Mouse (Mus musculus) MEL (cell line): ENCODE measurements at regions not wholly inside any gene's neighbourhood (a gene's known extent, or its start where the extent isn't known, plus 50 kb on each side); places are given as distances from the start of the nearest gene placed in this dataset.

Experiments used
- DNase-seq: peaks from one replicate; pipeline ENCODE4 v3.0.0; 2011; ENCODE audit warnings: low read depth, low spot score
- H3K27ac ChIP-seq: 2 replicates; pipeline ENCODE4 v1.5.1; 2012; ENCODE audit warnings: low read depth, mild to moderate bottlenecking, control low read depth, low read length, moderate library complexity; ENCODE audit not compliant: control insufficient read depth
- H3K27me3 ChIP-seq, 2 experiments: fragments of 150-350 bp in 1 of 2; sonication (generic) in 1 of 2; 2 replicates each; pipeline ENCODE4 v1.6.1; 2012; ENCODE audit warnings: low read length in 2 of 2, mild to moderate bottlenecking in 2 of 2, improper control_type of control experiment in 1 of 2, moderate library complexity in 1 of 2; ENCODE audit not compliant: insufficient read depth in 2 of 2, control insufficient read depth in 1 of 2
- H3K36me3 ChIP-seq, 2 experiments: 2 replicates each; pipeline ENCODE4 v1.6.1; 2012 to 2014; ENCODE audit warnings: low read length in 2 of 2, improper control_type of control experiment in 1 of 2, inconsistent platforms in 1 of 2, mild to moderate bottlenecking in 1 of 2; ENCODE audit not compliant: insufficient read depth in 2 of 2, control insufficient read depth in 1 of 2
- H3K4me1 ChIP-seq, 2 experiments: fragments of 150-350 bp in 1 of 2; sonication (generic) in 1 of 2; 2 replicates each; pipeline ENCODE4 v1.6.1; 2012; ENCODE audit warnings: low read length in 2 of 2, improper control_type of control experiment in 1 of 2, mild to moderate bottlenecking in 1 of 2; ENCODE audit not compliant: insufficient read depth in 2 of 2, control insufficient read depth in 1 of 2
- H3K4me3 ChIP-seq, 2 experiments: fragments of 150-350 bp in 1 of 2; sonication (generic) in 1 of 2; 2 replicates each; pipeline ENCODE4 v1.5.1; 2012; ENCODE audit warnings: low read depth in 2 of 2, low read length in 2 of 2, mild to moderate bottlenecking in 2 of 2, moderate library complexity in 2 of 2, control low read depth in 1 of 2, improper control_type of control experiment in 1 of 2; ENCODE audit not compliant: control insufficient read depth in 1 of 2, insufficient read depth in 1 of 2
- H3K79me2 ChIP-seq: 2 replicates; pipeline ENCODE4 v1.6.1; 2012; ENCODE audit warnings: mild to moderate bottlenecking, low read length, moderate library complexity; ENCODE audit not compliant: control insufficient read depth, poor library complexity, insufficient read depth
- H3K9ac ChIP-seq: 2 replicates; pipeline ENCODE4 v1.6.1; 2012; ENCODE audit warnings: low read depth, mild to moderate bottlenecking, control low read depth, low read length, moderate library complexity; ENCODE audit not compliant: control insufficient read depth, poor library complexity, severe bottlenecking
- H3K9me3 ChIP-seq: fragments of 150-350 bp; sonication (generic); replicated peaks from 2 replicates; pipeline ENCODE4 v1.6.1; 2012; ENCODE audit warnings: mild to moderate bottlenecking, low read length, improper control_type of control experiment, moderate library complexity; ENCODE audit not compliant: insufficient read depth
- BHLHE40 ChIP-seq: IDR thresholded peaks from 2 replicates; pipeline ENCODE4 v1.6.1; 2012; ENCODE audit warnings: low read depth, mild to moderate bottlenecking, inconsistent platforms, low read length, improper control_type of control experiment, borderline replicate concordance
- CHD1 ChIP-seq: IDR thresholded peaks from 2 replicates; pipeline ENCODE4 v1.6.1; 2012; ENCODE audit warnings: low read depth, mild to moderate bottlenecking, inconsistent platforms, low read length, improper control_type of control experiment
- CHD2 ChIP-seq: IDR thresholded peaks from 2 replicates; pipeline ENCODE4 v1.6.1; 2011; ENCODE audit warnings: low read length, improper control_type of control experiment
- CTCF ChIP-seq, 3 experiments: IDR thresholded peaks in 2 of 3; conservative IDR thresholded peaks in 1 of 3; 2 replicates each; pipeline ENCODE4 v1.5.1; 2011 to 2012; ENCODE audit warnings: low read length in 3 of 3, low read depth in 2 of 3, mild to moderate bottlenecking in 2 of 3, improper control_type of control experiment in 1 of 3, inconsistent platforms in 1 of 3, mixed read lengths in 1 of 3, moderate library complexity in 1 of 3; ENCODE audit not compliant: control insufficient read depth in 1 of 3, insufficient read depth in 1 of 3, poor library complexity in 1 of 3, severe bottlenecking in 1 of 3
- ELF1 ChIP-seq: IDR thresholded peaks from 2 replicates; pipeline ENCODE4 v1.6.1; 2014; ENCODE audit warnings: low read depth, mild to moderate bottlenecking, inconsistent platforms, low read length, improper control_type of control experiment, moderate library complexity
- GABPA ChIP-seq: IDR thresholded peaks from 2 replicates; pipeline ENCODE4 v1.6.1; 2012; ENCODE audit warnings: low read depth, mild to moderate bottlenecking, inconsistent platforms, low read length, improper control_type of control experiment, moderate library complexity
- GATA1 ChIP-seq: IDR thresholded peaks from 2 replicates; pipeline ENCODE4 v1.6.1; 2011; ENCODE audit warnings: low read depth, low read length, improper control_type of control experiment
- JUND ChIP-seq: IDR thresholded peaks from 2 replicates; pipeline ENCODE4 v1.6.1; 2011; ENCODE audit warnings: low read depth, mild to moderate bottlenecking, improper control_type of control experiment, low read length
- KAT2A ChIP-seq: conservative IDR thresholded peaks from 2 replicates; pipeline ENCODE4 v1.6.1; 2012; ENCODE audit warnings: low read depth, low read length, improper control_type of control experiment, inconsistent platforms
- MAFK ChIP-seq: IDR thresholded peaks from 2 replicates; pipeline ENCODE4 v1.6.1; 2011; ENCODE audit warnings: low read depth, mild to moderate bottlenecking, low read length, improper control_type of control experiment, borderline replicate concordance
- MAX ChIP-seq: IDR thresholded peaks from 2 replicates; pipeline ENCODE4 v1.6.1; 2011; ENCODE audit warnings: low read length, improper control_type of control experiment
- MXI1 ChIP-seq: IDR thresholded peaks from 2 replicates; pipeline ENCODE4 v1.6.1; 2011; ENCODE audit warnings: mild to moderate bottlenecking, low read depth, low read length, improper control_type of control experiment
- MYB ChIP-seq: IDR thresholded peaks from 2 replicates; pipeline ENCODE4 v1.6.1; 2011; ENCODE audit warnings: mild to moderate bottlenecking, low read depth, low read length, improper control_type of control experiment
- POLR2A ChIP-seq, 2 experiments: IDR thresholded peaks; 2 replicates each; pipeline ENCODE4 v1.6.1; 2011 to 2012; ENCODE audit warnings: low read length in 2 of 2, mild to moderate bottlenecking in 2 of 2, control low read depth in 1 of 2, improper control_type of control experiment in 1 of 2, low read depth in 1 of 2, moderate library complexity in 1 of 2; ENCODE audit not compliant: control insufficient read depth in 1 of 2, insufficient read depth in 1 of 2, poor library complexity in 1 of 2
- SMC3 ChIP-seq: IDR thresholded peaks from 2 replicates; pipeline ENCODE4 v1.6.1; 2011; ENCODE audit warnings: low read depth, low read length, improper control_type of control experiment
- TAL1 ChIP-seq: IDR thresholded peaks from 2 replicates; pipeline ENCODE4 v1.6.1; 2012; ENCODE audit warnings: mild to moderate bottlenecking, inconsistent platforms, low read length, moderate library complexity, mixed read lengths
- TBP ChIP-seq: IDR thresholded peaks from 2 replicates; pipeline ENCODE4 v1.8.0; 2011; ENCODE audit warnings: low read depth, low read length, improper control_type of control experiment
- USF2 ChIP-seq, 2 experiments: IDR thresholded peaks; 2 replicates each; pipeline ENCODE4 v1.6.1; 2011 to 2012; ENCODE audit warnings: improper control_type of control experiment in 2 of 2, low read length in 2 of 2, borderline replicate concordance in 1 of 2, inconsistent platforms in 1 of 2, low read depth in 1 of 2, mild to moderate bottlenecking in 1 of 2; ENCODE audit not compliant: insufficient read depth in 1 of 2
- ZNF384 ChIP-seq: IDR thresholded peaks from 2 replicates; pipeline ENCODE4 v1.6.1; 2012; ENCODE audit warnings: low read depth, mild to moderate bottlenecking, inconsistent platforms, low read length, improper control_type of control experiment

- Histone ChIP-seq H3K27me3 (no peaks in the 10 kb centered on the region), H3K27ac (no peak overlapping the region), H3K4me1 (no peaks in the 10 kb centered on the region), H3K9me3 (no peaks in the 10 kb centered on the region), H3K4me3 (no peak overlapping the region), H3K79me2 (no peaks in the 10 kb centered on the region), H3K9ac (no peak overlapping the region), H3K36me3 (no peaks in the 10 kb centered on the region)
- no peak for TF ChIP-seq CTCF (IDR thresholded peaks at IDR 0.05 in 2 of 3, conservative IDR thresholded peaks at IDR 0.05 in 1 of 3; ENCODE audit: control insufficient read depth in 1 of 3, insufficient read depth in 1 of 3, low read depth in 2 of 3, low read length in 3 of 3, poor library complexity in 1 of 3, severe bottlenecking in 1 of 3)
- no peak for TF ChIP-seq USF2 (IDR thresholded peaks at IDR 0.05; ENCODE audit: borderline replicate concordance in 1 of 2, insufficient read depth in 1 of 2, low read depth in 1 of 2, low read length in 2 of 2)
- no peak for TF ChIP-seq GABPA
- no peak for TF ChIP-seq SMC3
- TF ChIP-seq POLR2A (IDR thresholded peaks at IDR 0.05; ENCODE audit: control insufficient read depth in 1 of 2, insufficient read depth in 1 of 2, low read depth in 1 of 2, low read length in 2 of 2, poor library complexity in 1 of 2), result no peak
- no peak for TF ChIP-seq MYB
- no peak for TF ChIP-seq CHD2
- TF ChIP-seq MXI1, result no peak
- TF ChIP-seq MAX, result no peak
- TF ChIP-seq GATA1, result no peak
- no peak for DNase-seq
Observed at GRCm38 (mm10) chr10:17082926-17083325, 640.1 kb upstream of the Cited2 start.

- H3K9ac ChIP-seq, result no peak overlapping the region
- H3K79me2 ChIP-seq, result no peaks in the 10 kb centered on the region
- H3K27ac ChIP-seq, result no peak overlapping the region
- no peak for DNase-seq
- no peak overlapping the region for H3K4me3 ChIP-seq
- no peaks in the 10 kb centered on the region for H3K9me3 ChIP-seq
- H3K36me3 ChIP-seq, result no peaks in the 10 kb centered on the region
- H3K27me3 ChIP-seq, result no peaks in the 10 kb centered on the region
- TF ChIP-seq ZNF384 (no peak), CHD1 (no peak), POLR2A (IDR thresholded peaks at IDR 0.05; ENCODE audit: control insufficient read depth in 1 of 2, insufficient read depth in 1 of 2, low read depth in 1 of 2, low read length in 2 of 2, poor library complexity in 1 of 2) (no peak), TBP (no peak), MAFK (no peak), JUND (no peak)
- TF ChIP-seq, all 39 proteins: peak for 0
- no peaks in the 10 kb centered on the region for H3K4me1 ChIP-seq
Observed at GRCm38 (mm10) chr10:17102065-17102464, 621.0 kb upstream of the Cited2 start.

GRCm38 (mm10) chr10:17103416-17103815 is 619.6 kb upstream of the Cited2 start:
- TF ChIP-seq MAX (no peak), MAFK (no peak), TAL1 (no peak), BHLHE40 (no peak), ELF1 (no peak), JUND (no peak), KAT2A (no peak)
- TF ChIP-seq, all 39 proteins: peak for 0
- no peak for DNase-seq
- no peaks in the 10 kb centered on the region for H3K27me3 ChIP-seq

More at GRCm38 (mm10) chr10:17103416-17103815, 619.6 kb upstream of the Cited2 start:
- Histone ChIP-seq H3K9ac (no peak overlapping the region), H3K79me2 (no peaks in the 10 kb centered on the region), H3K9me3 (no peaks in the 10 kb centered on the region), H3K36me3 (no peaks in the 10 kb centered on the region), H3K4me1 (no peaks in the 10 kb centered on the region), H3K4me3 (no peak overlapping the region), H3K27ac (no peak overlapping the region)
